Mouse (Mus musculus): ENCODE measurements around the gene Ampd3.

The Ampd3 gene

DNA sequence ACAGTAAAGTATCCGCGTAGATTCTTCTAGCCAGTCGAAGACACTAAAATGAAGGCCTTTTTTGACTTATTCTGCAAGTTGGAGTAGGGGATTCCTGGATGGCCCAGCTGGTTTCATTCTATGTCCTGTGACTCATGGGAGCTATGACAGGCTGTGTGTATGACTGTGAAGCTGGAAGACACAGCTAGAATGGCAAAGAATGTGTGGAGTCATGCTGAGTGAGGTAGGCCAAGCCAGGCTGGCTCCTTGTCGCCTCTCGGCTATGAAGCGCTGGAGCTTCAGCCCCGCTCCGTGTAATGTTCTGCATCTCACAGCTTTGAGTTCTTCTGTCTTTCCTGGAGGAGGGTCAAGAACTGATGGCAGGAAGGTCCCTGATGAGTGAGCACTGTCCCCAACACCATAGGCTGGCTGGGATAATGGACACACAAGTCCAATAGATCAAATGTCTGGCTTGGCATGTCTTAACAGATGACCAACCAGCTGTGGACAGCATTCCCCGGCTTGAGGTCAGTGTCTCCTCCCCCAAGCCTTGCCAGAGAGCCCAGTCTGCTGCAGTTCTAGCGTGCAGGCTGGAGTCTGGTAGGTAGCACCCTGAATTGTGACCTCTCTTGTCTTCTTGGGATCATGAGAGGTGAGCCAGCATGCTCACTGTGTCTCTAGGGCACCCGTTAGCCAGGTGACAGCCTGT lies 29.9 kb downstream of the Ampd3 start:
- in situ Hi-C loops (cut with MboI, MseI) = no loop called here

DNA sequence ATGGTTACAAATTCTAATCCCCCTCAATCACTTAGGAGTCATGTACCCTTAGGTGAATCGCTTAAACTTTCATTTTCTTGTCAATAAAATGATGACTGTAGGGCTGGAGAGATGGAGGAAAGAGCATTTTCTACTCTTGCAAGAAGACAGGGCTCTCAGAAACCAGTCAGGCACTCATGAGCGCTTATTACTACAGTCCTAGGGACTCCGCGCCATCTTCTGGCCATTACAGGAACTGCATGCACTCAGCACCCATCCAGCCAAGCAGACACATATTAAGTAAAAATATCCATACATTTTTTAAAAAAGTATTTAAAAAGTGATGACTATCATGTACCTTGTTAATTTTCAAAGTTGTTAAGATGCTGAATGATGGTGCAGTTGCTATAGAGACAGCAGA lies 33.0 kb downstream of the Ampd3 start:
- in situ Hi-C loops (cut with MboI, MseI) = loop anchor here (5.0 kb wide), 2 partner anchors 74 to 216 kb away; no protein-coding TSS in a partner anchor

DNA sequence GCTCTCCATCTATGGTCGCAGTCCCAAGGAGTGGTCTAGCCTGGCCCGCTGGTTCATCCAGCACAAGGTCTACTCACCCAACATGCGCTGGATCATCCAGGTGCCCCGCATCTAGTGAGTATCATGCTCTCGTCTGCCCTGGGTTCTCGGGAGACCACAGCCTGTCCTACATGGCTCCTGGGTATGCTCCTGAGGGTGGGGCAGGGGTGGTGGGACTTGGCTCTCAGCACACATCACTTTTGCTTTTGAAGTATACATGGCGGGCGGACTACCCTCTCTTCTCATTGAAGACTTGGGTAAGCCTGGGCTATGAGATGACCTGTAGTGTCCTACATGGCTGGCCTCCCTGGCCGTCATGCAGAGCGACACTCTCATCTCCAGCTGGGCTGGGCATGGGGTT lies 35.1 kb downstream of the Ampd3 start:
- in situ Hi-C loops (cut with MboI, MseI) = loop anchor here (5.0 kb wide), 2 partner anchors 76 to 214 kb away; no protein-coding TSS in a partner anchor

DNA sequence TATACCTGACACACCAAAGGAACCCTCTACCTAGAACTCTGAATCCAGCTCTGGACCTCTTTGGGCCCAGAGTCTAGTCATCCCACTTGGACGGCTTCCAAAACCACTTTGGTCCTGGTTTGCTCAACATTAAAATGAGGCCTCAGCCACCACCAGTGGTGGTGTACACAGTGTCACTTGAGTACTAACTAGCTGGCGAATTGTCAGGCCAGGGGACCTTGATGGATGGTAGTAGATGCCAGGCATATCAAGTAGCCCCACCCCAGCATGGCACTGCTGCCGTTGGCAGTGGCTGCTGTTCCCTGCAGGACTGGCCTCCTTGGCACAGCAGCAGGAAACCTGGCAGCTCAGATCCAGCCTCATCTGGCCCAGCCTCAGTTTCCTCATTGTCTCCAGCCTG lies 36.3 kb downstream of the Ampd3 start:
- in situ Hi-C loops (cut with MboI, MseI) = loop anchor here (5.0 kb wide), 2 partner anchors 77 to 213 kb away; no protein-coding TSS in a partner anchor

DNA sequence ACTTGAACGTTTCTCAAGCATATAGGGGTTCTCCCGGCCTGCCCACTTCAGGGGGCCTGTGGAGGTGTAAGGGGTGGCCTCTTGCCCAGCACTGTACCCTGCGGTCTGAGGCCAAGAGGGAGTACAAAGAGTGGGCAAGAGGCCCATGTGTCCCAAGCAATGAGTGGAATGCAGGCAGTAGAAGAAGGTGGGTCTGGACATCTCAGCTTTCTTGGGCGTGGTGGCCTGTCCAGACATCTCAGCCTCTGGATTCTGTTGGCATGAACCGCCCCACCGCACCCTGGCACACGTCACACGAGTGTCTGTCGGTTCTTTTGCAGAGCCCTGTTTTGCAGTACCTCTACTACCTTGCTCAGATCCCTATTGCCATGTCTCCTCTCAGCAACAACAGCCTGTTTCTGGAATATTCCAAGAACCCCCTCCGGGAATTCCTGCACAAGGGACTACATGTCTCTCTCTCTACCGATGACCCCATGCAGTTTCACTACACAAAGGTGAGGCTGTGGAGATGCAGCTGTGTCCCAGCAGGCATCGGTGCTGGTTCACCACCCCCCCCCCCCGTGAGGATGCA lies 39.5 kb downstream of the Ampd3 start:
- in situ Hi-C loops (cut with MboI, MseI) = loop anchor here (5.0 kb wide), 1 partner anchor 130 kb away; no protein-coding TSS in a partner anchor

DNA sequence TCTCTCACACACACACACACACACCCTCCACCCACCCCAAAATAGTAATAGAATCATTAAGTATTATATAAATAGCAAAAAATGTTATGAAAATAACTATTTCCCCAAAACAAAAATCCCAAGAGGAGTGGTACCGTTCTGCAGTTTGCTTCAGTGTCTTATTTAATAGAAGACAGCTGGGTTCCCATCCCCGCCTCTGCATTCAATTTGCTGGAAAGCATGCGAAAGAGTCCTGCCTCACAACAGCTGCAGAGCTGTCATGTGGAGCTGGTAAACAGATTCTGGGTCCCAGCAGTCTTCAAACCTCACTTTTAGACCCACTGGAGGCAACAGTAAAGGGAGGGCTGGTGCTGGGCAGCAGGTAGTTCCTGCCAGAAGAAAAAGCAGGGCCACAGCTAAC lies 41.0 kb downstream of the Ampd3 start:
- in situ Hi-C loops (cut with MboI, MseI) = loop anchor here (5.0 kb wide), 1 partner anchor 128 kb away; no protein-coding TSS in a partner anchor

DNA sequence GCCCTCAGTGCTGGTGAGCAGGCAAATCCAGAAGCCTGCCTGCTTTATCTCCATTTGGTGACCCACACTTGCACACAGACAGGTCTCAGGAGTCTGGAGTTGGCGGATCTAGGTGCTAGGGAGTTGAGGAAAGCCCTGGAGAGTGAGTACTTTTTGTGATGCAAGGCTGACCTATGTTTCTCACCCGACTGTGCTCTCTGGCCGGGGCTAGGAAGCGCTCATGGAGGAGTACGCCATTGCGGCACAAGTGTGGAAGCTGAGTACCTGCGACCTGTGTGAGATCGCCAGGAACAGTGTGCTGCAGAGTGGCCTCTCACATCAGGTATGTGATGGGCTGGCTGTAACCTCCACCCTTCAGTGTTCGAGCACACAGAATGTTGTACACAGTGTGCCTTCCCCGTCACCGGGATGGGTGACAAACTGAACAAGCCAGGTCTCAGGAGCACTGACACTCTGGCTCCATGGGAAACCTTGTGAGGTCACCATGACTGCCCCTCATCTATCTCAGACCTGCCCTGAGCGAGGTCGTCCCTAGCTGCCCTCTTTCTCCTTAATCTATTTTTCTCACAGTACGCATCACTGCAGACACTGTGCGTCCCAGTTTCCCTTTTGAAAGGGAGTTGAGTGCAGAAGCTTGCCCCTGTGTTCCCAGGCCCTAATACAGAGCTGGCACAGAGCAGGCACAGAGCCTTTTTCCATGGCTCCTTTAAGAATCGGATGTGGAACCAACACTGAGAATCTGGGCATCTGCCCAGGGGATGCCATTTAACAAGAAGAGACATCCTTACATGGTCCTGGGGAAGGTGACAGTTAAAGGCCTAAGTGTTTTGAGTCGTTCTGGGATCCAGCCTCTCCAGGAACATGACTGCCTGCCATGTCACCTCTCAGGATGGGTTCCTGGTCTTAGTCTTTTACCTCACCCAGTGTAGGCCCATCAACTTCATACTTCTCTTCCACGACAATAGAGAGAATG lies 41.9 kb downstream of the Ampd3 start:
- in situ Hi-C loops (cut with MboI, MseI) = loop anchor here (5.0 kb wide), 1 partner anchor 127 kb away; no protein-coding TSS in a partner anchor

DNA sequence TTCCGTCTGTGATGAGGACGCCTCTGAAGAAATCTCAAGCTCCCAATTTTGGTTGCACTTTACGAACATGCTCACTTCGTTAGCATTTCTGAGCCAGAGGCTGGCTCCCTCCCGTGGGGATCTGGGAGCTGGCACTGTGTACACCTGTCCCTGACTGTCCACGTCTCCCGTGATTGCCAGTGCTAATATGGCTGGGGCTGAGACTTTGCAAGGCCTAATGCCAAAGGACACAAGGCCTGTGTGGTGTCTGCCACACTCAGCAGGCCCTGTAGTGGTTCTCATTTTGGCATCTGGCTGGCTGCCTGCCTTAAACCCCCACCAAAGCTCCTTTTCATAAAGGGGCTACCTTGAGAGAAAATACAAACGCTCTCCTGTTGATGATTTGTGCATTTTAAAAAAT lies 43.0 kb downstream of the Ampd3 start:
- in situ Hi-C loops (cut with MboI, MseI) = no loop called here

DNA sequence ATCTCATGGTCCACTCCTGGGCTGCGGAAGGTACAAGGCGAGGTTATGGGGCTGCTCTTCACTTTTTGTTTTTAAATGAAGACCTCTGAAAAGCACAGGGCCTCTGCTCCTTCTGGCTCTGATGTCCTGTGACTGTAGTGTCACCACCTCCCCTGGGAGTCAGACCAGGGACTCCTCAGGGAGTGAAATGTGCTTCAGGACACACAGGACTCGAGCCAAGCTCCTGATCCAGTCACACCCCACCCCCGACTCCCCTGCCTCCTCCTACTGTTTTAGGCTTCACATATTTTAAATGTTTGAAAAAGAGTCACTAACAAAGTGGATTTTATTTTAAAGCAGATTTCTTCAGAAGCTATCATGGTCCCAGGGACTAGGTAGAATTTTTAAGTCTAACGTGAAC lies 43.5 kb downstream of the Ampd3 start:
- in situ Hi-C loops (cut with MboI, MseI) = no loop called here

DNA sequence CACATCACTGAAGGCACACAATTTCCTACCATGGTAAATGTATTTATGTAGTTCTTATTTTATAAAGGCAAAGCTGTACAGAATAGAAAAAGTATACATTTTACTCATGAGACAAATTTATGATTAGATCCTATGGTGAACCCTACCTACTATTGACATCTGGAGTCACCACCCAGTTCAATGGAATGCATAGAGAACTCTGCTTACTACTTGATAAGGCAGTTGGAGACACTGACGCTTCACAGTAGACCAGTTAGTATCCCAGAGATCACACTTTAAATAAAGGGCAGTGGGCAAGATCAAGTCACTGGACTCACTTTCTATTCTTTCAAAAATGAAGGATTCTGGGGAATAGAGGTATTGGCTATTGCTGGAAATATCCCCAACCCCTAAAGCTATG lies 46.0 kb downstream of the Ampd3 start:
- in situ Hi-C loops (cut with MboI, MseI) = no loop called here

DNA sequence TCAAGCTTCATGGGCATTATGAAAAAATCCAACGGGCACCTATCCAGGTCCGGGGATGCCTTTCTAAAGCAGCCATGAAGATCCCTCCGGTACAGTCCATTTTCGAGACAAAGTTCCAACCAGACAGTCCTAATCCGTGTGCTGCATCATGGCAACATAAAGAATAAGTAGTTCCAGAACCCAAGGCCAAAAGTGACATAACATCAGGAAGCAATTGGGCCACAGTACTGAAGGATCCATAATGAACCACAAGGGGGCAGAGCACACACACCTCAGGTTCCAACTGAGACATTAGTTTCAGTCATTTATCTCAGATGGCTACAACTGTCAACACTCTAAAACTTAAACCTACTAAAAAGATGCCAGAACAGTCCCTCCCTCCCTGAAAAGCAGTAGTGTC lies 48.0 kb downstream of the Ampd3 start:
- in situ Hi-C loops (cut with MboI, MseI) = no loop called here

DNA sequence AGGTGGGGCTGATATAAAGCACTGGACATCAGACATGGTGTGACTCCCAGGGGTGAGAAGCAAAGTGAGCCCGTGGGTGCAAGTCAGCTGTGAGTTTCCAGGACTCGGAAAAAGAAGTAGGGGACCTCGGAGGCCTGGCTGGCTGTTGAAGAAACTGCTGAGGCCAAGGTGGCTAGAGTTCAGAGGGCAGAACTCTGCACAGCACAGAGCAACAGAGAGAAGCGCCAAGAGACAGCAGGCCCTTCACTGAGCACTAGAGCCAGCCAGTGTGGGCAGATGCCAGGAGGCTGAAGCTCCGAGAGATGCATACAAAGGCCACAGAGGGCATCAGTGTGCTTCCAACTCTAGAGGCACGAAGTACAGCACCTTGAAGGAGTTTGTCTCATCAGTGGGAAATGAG lies 50.2 kb downstream of the Ampd3 start:
- in situ Hi-C loops (cut with MboI, MseI) = no loop called here

DNA sequence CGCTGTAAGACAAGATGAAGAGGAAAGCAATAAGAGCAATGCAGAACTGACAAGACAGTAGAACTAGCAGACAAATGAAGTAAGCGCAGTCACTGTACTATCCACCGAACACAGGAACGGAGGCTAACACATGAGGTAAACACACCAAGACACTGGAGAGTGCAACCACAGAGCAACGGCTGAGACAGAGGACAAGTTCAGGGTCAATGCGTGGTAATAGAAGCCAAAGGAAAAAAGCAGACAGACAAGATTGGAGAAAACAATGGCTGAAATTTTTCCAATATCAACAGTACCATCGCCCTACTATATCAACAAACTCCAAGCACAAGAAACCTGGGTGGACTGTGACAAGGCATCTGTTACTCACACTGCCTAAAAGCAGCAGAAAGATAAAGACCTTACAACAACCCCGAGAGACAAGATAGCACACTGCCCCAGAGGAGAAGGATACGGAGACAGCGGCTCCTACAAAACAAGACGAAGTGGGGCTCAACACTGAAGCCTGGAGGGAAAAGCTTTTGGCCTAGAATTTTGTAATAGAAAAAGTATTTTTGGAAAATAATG lies 50.9 kb downstream of the Ampd3 start:
- in situ Hi-C loops (cut with MboI, MseI) = no loop called here

DNA sequence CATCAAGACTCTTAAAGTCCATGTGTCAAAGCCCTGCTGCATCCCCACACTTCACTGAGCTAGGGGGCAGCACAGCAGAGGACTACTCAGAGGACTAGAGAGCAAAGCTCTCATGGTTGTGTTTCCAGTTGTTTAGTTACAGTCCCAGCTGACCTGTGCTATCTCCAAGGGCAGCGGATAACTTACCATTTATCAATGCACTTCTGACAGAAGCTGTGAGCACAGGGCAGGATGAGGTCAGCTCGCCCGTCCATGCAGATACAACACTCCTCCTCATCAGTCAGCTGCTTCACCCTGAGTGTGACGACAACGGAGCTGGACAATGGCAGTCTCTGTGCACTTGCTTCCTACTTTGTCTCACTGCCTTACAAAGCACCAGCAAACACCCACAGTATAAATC lies 53.1 kb downstream of the Ampd3 start:
- in situ Hi-C loops (cut with MboI, MseI) = loop anchor here (10.0 kb wide), 1 partner anchor 104 kb away; no protein-coding TSS in a partner anchor

DNA sequence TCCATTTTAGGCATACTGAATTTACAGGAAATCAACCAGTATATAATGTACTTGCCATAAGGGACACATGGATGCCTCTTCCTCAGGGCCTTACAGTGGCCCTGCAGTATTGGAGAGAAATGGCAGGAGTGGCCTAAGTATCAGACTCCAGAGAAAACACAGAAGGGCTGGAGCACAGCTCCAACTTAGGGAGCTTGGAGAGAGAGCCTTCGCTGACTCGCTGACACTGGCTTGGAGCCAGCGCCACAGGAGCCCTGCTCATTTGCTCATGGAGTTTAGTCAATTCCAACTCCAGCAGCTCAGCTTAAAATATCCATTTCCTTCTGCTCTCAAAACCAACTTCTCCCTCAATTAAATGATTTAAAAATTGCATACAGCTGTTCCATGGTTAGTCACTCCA lies 53.6 kb downstream of the Ampd3 start:
- in situ Hi-C loops (cut with MboI, MseI) = loop anchor here (10.0 kb wide), 1 partner anchor 103 kb away; no protein-coding TSS in a partner anchor

DNA sequence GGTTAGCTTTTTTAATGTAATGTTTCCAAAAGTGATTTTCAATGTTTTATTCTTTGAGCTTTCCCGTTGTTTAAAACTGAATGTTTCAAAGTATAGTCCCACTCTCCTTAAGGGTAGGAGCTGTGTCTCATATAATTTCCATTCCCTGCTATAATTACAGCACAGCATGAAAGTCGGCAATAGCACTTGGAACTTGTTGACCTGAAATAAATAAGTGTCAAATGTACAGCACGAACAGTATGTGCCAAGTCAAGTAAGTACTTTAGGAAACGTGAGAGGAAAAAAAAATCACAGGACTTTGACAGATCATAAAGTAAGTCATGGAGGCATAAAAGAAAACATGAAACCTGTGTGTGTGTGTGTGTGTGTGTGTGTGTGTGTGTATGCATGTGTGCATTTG lies 54.0 kb downstream of the Ampd3 start:
- in situ Hi-C loops (cut with MboI, MseI) = loop anchor here (10.0 kb wide), 1 partner anchor 103 kb away; no protein-coding TSS in a partner anchor

DNA sequence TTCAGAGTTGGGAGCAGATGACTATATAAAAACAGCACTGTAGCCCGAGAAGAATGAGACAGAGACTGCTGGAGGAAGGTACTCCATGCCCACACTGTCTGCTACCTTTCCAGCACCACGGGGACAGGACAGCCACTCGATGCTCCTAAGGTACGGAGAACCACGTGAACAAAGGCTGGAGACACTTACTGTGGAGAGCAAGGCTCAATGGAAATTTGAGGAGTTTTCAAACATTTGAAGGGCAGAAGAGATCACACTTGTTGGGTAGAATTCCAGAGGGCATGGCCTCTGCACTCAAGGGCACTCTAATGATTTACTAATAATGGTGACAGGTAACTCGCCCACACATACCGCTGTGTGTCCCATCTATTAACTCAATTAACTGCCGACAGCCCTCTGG lies 55.1 kb downstream of the Ampd3 start:
- in situ Hi-C loops (cut with MboI, MseI) = loop anchor here (10.0 kb wide), 1 partner anchor 102 kb away; no protein-coding TSS in a partner anchor

DNA sequence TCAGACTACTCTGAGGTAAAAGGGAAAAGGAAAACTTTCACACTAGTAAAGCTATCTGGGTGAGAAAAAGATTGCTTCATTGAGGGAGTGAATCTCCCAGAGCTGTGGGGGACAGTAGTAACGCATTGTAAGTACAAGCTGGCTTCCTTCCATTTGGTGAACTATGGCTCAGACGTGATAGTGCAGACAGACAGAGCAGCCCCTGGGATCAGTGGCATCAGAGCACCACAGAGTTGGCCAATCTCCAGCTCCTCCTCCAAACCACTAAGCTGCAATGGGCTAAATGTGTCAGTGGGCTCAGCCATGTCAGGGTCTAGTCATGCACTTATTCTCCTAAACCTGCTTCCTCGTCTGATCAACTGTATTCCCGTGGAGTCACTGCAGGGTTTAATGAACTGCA lies 55.6 kb downstream of the Ampd3 start:
- in situ Hi-C loops (cut with MboI, MseI) = loop anchor here (10.0 kb wide), 1 partner anchor 101 kb away; no protein-coding TSS in a partner anchor

DNA sequence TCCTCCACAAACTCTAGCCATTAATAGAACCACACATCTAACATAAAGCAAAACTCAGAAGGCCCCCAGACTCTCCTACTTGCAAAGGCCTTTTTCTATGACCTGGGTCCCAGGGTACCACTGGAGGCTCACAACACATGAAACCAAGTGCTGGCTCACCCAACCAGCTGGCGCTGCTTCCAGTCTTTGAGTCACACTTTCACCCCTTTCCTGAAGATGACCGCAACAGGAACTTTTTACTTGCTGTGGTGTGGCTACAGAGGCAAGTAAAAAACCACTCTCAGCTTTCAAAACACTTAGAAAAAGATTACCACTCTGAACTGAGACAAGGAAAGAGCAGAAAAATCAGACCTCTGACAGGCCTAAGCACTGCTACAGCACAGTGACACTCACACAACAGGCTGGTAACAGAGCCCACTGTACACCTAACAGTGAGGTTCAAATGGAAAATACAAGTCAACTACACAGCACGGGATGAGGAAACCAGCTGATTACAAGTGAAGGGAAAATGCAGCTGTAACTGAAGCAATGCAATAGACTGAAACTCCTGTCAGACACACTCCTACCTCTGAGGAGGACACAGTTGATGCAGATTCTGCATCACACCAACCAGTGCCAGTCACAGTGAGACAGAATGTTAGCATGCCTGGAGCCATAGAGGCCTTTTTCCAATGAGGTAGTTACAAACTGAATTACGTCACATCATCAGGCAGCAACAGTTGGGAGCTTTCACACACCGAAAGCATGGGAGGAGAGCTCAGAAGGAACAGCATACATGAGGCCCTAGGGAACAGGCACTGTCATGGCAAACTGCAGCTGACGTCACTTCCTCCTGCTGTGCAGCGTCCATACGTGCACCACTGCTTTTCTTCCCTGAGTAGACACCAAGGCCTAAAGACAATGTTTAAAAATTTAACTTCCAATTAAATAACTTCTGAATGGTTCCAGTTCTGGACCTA lies 56.3 kb downstream of the Ampd3 start:
- in situ Hi-C loops (cut with MboI, MseI) = loop anchor here (10.0 kb wide), 1 partner anchor 101 kb away; no protein-coding TSS in a partner anchor

DNA sequence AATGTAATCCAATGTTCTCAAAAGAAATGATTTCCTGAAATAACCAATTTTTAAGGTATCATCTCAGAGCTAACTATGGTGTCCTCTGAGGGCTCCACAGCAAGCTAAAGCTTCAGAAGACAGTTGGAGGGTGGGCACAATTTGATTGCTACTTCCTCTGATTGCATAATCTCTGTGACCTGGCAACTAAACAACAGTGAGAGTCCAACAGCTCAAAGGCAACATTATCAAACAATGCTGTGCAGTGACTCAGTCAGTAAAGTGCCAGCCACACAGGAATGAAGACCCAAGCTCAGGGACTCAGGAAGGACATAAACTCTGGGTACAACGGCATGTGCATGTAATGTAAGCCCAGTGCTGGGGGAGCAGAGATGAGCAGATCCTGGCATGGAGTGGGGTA lies 65.0 kb downstream of the Ampd3 start:
- in situ Hi-C loops (cut with MboI, MseI) = no loop called here

All from T-helper 2 cell (primary cell).